Mouse (Mus musculus) liver, embryonic 11.5 days (tissue): ENCODE results near the gene Tmem164. TPM values are rescaled to one million over a fixed set of nuclear protein-coding genes. Genes with fewer than 3 reads are reported as not detected.
"Not testable (repeated sequence)": the region's sequence is repeated elsewhere in the genome, so short reads cannot be mapped to it uniquely, and the experiment has no call there.

ENCODE experiments used
- ATAC-seq: fragments of 200-750 bp; cut with Nextera tagmentation; replicated peaks from 2 replicates; pipeline ENCODE4 v1.8.0; 2017; ENCODE audit warnings: moderate number of reproducible peaks, mild to moderate bottlenecking, moderate TSS enrichment, moderate library complexity; ENCODE audit not compliant: low FRiP score
- DNase-seq: peaks from one replicate; pipeline ENCODE4 v3.0.0-alpha.2; 2017; ENCODE audit warnings: low spot score
- H3K27ac ChIP-seq: fragments of 300-500 bp; sonication (generic); 2 replicates; pipeline ENCODE4 v1.5.1; 2014; ENCODE audit warnings: mild to moderate bottlenecking, low read depth, low read length, control low read depth
- H3K27me3 ChIP-seq: fragments of 300-500 bp; sonication (generic); replicated peaks from 2 replicates; pipeline ENCODE4 v1.6.1; 2014; ENCODE audit warnings: low read length, mixed read lengths; ENCODE audit not compliant: control insufficient read depth, insufficient read depth
- H3K36me3 ChIP-seq: fragments of 300-500 bp; sonication (generic); 2 replicates; pipeline ENCODE4 v1.6.1; 2014; ENCODE audit warnings: mild to moderate bottlenecking, low read length, moderate library complexity, mixed read lengths; ENCODE audit not compliant: control insufficient read depth, insufficient read depth
- H3K4me1 ChIP-seq: fragments of 300-500 bp; sonication (generic); replicated peaks from 2 replicates; pipeline ENCODE4 v1.6.1; 2014; ENCODE audit warnings: low read length, mixed read lengths; ENCODE audit not compliant: control insufficient read depth, insufficient read depth
- H3K4me2 ChIP-seq: fragments of 300-500 bp; sonication (generic); 2 replicates; pipeline ENCODE4 v1.6.1; 2014; ENCODE audit warnings: mild to moderate bottlenecking, control low read depth, moderate library complexity
- H3K4me3 ChIP-seq: fragments of 300-500 bp; sonication (generic); 2 replicates; pipeline ENCODE4 v1.5.1; 2014; ENCODE audit warnings: low read depth, low read length, control low read depth
- H3K9ac ChIP-seq: fragments of 300-500 bp; sonication (generic); 2 replicates; pipeline ENCODE4 v1.6.1; 2014; ENCODE audit warnings: low read depth, low read length, control low read depth
- H3K9me3 ChIP-seq: fragments of 300-500 bp; sonication (generic); 2 replicates; pipeline ENCODE4 v1.6.1; 2016; ENCODE audit warnings: low read length, inconsistent platforms, mixed read lengths; ENCODE audit not compliant: control insufficient read depth
- WGBS: fragments of 180-500 bp; shearing (Covaris S2); extraction: QIAGEN DNeasy Blood & Tissue Kit; methylation state at CpG from one replicate; pipeline ENCODE4 v1.1.7; 2014; 5-methylcytosine and 5-hydroxymethylcytosine counted together
- polyA plus RNA-seq: library from polyadenylated mRNA; unstranded; fragments of >200 nt; fragmentation: Nextera tagmentation; extraction: Ambion mirVana; gene quantifications from 2 replicates; pipeline ENCODE4 v1.2.1, GENCODE M21; 2014

The Tmem164 gene
- polyA plus RNA-seq: 43.8 and 46.3 TPM in 2 replicates

DNA sequence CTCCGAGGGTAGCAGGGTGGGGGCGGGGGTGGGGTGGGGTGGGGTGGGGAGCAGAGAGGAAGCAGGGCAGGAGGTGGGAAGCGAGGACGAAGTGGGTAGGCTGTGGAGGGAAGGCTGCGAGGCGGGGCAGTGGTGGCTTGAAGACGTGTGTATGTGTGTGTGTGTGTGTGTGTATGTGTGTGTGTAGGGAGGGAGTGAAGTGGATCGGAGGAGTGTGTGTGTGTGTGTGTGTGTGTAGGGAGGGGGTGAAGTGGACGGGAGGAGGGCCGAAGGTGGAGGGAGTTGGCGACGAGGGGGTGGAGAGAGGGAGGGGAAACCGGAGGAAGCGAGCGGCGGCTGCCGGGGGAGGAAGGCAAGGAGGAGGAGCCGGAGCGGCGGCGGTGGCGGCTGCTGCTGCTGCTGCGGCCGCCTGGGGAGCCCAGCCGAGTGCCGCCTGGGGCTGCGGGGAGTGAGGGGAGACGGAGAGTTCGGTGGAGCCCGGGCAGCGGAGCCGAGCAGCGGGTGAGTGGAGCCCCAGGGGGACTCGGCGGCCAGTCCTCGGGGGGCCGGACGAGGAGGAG lies at the start of gene Tmem164:
Tmem164 (plus strand) TSS at position 351 of the 560 bp plus-strand sequence.
- H3K36me3 ChIP-seq: no peaks in the 10 kb centered on the region
- H3K4me3 ChIP-seq: peak within 1 kb of the TSS; percentile 69
- peaks cover 20% of the 10 kb centered on the region for H3K4me1 ChIP-seq
- H3K9ac ChIP-seq: peak within 1 kb of the TSS; percentile 75
- ATAC-seq (peak; percentile 76), DNase-seq (peak; percentile 81)
- peak within 1 kb of the TSS; percentile 91 for H3K27ac ChIP-seq
- 5% methylated on average over 20 of the region's 38 CpGs for WGBS
- no peaks in the 10 kb centered on the region for H3K9me3 ChIP-seq
- H3K27me3 ChIP-seq: peaks cover 4% of the 10 kb centered on the region
- H3K4me2 ChIP-seq: peak within 1 kb of the TSS; percentile 90

DNA sequence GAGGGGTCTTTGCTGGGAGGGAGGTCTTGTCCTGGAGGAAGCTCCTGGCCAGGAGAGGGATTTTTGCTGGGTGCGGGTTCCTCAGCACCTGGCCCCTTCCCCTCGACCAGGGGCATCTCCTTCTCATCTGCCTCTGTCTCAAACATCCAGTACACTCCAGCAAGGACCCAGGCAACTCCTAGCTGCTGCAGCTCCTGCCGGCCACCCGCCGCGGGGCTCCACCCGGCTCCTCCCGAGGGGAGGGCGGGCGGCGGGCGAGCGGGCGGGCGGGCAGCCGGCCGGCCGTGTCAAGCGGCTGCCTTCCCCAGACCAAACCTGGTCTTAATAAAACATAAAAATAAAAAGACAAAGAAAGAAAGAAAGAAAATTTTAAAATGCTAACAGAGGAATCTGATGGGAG lies 48.2 kb upstream of the Tmem164 start:
- H3K36me3 ChIP-seq, H3K4me3 ChIP-seq, DNase-seq, H3K27ac ChIP-seq, H3K9me3 ChIP-seq, H3K4me1 ChIP-seq, H3K27me3 ChIP-seq, ATAC-seq, H3K4me2 ChIP-seq, H3K9ac ChIP-seq: not testable (repeated sequence)
- WGBS: 45% methylated on average over 19 of the region's 19 CpGs

DNA sequence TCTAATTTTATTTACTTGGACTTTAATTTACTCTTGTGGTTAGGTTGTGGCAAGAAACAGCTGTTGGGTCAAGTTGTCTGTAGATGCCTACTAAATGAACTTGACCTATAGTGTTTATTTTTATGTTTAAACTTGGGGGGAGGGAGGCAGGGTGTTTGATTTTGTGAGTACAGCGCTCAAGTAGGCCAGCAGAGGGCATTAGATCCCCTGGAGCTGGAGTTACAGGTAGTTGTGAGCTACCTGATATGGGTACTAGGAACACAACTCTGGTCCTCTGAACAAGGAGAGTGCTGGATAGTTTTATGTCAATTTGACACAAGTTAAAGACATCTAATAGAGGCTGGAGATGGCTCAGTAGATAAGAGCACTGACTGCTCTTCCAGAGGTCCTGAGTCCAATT lies 34.0 kb upstream of the Tmem164 start:
- H3K4me3 ChIP-seq: no peak overlapping the region
- H3K4me2 ChIP-seq: no peak overlapping the region
- H3K9ac ChIP-seq: no peak overlapping the region
- H3K27me3 ChIP-seq: no peaks in the 10 kb centered on the region; the same call in 1 of the 2 replicates
- H3K9me3 ChIP-seq: no peaks in the 10 kb centered on the region
- no peaks in the 10 kb centered on the region for H3K36me3 ChIP-seq
- no peak for DNase-seq
- 57% methylated on average over 1 of the region's 1 CpGs for whole genome bisulfite sequencing
- no peak overlapping the region for H3K27ac ChIP-seq
- H3K4me1 ChIP-seq: no peaks in the 10 kb centered on the region
- no peak for ATAC-seq

DNA sequence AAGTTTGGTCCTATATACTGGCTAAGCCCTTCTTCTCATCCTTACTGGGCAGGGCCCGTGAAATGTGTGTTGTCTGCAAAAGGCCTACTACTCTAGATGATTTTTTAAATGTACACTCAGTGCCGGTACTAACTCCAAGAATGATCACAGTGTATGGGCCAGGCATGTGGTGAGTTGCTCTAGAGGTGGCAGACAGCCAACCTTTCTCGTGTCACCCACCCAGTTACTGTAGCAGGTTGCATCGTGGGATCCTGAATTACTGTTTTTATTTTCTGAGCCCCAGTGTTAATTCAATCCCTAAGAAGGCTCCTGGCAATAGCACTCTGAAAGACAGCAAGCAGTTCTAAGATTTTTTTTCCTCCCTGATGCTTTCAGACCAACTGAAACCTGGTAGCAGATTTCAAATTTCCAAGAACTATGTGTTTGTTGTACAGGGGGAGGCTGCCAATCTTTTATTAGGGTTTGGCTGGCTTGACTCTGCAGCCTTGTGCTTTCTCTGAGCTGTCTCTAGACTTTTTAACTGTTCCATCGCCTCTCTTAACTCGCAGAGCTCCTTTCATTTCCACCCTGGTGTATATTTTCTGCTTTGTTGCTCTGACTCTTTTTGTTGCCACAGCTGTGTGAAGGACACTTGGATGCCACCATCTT lies 31.0 kb upstream of the Tmem164 start:
- H3K9ac ChIP-seq: no peak overlapping the region
- no peak for ATAC-seq
- H3K36me3 ChIP-seq: no peaks in the 10 kb centered on the region
- H3K9me3 ChIP-seq: no peaks in the 10 kb centered on the region
- no peak for DNase-seq
- no peak overlapping the region for H3K27ac ChIP-seq
- WGBS: 72% methylated on average over 6 of the region's 6 CpGs
- no peaks in the 10 kb centered on the region; the same call in 1 of the 2 replicates for H3K27me3 ChIP-seq
- no peaks in the 10 kb centered on the region for H3K4me1 ChIP-seq
- H3K4me3 ChIP-seq: no peak overlapping the region
- no peak overlapping the region for H3K4me2 ChIP-seq

DNA sequence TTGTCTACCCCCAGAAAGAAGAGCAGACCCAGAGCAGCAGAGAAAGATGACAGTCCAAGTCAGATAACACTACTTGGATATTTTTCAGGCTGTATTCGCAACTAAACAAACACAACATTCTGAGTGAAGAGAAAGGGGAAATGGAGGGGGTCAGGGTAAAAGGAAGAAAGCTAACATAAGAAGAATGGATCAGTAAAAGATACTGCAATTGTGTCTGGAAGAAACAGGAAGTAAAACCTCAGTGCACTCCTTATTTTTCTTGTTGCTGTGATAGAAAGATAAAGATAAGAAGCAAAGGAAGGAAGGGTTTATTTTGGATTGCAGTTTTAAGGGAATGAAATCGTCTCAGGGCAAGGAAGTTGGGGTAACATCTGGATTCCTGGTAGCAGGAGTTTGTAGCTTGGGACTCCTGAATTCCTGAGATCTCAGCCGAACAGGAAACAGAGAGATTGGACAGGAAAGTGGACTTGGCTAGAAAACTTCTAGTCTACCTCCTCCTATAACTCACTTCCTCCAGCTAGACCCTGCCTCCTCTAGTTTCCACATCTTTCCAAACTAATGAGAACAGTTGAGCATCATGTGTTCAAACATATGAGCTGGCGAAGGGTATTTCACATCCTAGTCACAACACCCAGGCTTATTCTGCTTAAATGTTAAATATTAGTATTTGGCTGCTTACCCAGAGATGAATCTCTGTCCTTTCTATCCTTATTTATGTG lies 16.3 kb upstream of the Tmem164 start:
- no peaks in the 10 kb centered on the region for H3K9me3 ChIP-seq
- 52% methylated on average over 4 of the region's 4 CpGs for WGBS

DNA sequence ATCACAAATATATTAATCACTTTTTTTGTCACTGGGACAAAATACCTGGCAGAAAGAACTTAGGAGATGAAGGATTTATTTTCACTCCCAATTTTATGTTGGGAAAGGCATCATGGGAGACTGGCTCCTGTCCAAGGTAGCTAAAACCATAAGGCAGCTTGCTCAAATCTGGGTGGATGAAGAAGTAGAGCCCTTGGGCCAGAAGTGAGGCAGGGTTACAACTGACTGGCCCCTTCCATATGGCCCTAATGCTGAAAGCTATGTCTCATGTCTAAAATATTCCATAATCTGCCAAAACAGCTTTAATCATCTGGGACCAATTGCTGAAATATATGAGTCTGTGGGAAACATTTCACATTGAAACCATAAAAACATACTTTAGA lies 15.8 kb upstream of the Tmem164 start:
- ATAC-seq: no peak
- no peak overlapping the region for H3K4me3 ChIP-seq
- no peaks in the 10 kb centered on the region for H3K9me3 ChIP-seq
- no peak overlapping the region for H3K27ac ChIP-seq
- H3K4me1 ChIP-seq: no peaks in the 10 kb centered on the region
- no peak overlapping the region for H3K9ac ChIP-seq
- no peaks in the 10 kb centered on the region for H3K36me3 ChIP-seq
- no peak overlapping the region for H3K4me2 ChIP-seq
- DNase-seq: no peak
- peaks cover 4% of the 10 kb centered on the region; the same call in 1 of the 2 replicates for H3K27me3 ChIP-seq

More for the DNA sequence above, 16.3 kb upstream of the Tmem164 start:
- H3K9ac ChIP-seq: no peak overlapping the region
- no peak overlapping the region for H3K4me2 ChIP-seq
- H3K27me3 ChIP-seq: peaks cover 4% of the 10 kb centered on the region; the same call in 1 of the 2 replicates
- DNase-seq (no peak), ATAC-seq (no peak)
- no peaks in the 10 kb centered on the region for H3K36me3 ChIP-seq
- no peaks in the 10 kb centered on the region for H3K4me1 ChIP-seq
- no peak overlapping the region for H3K27ac ChIP-seq
- no peak overlapping the region for H3K4me3 ChIP-seq

DNA sequence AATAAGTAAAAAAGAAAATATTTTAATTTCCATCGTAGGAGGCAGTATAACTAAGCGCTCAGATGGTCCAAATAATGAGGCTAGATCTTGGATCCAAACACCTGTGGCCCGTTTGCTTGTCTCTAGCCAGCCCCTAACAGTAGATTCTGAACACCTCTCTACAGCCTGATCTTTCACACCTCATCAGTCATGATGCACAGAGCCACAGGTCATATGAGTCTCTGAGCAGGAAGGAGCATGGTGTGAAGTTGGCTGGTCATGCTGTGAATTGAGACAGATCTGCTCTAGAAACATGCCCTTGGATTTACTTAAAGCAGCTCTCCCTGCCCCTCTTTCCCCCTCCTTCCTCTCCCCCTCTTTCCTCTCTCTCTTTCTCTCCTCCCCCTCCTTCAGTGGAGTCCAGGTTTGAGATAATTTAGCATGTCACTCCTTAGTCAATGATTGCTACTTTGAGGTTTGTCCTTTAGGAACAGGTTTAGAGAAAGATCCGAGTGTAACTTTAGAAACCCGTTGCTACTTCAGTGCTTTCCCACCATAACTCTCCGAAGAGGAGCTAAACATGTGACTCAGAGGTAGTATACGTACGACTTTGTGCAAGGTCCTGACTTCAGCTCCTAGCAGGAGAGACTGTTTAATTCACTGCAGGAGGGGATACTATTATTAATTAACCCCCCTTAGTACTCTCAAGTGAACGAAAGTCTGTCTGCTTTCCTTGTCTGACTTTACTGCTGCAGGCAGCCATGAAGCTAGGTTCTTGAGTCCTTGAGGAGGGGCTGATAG lies 11.7 kb upstream of the Tmem164 start:
- DNase-seq (no peak), ATAC-seq (no peak)
- H3K4me3 ChIP-seq: no peak overlapping the region
- H3K4me1 ChIP-seq: no peaks in the 10 kb centered on the region
- H3K27me3 ChIP-seq: peaks cover 4% of the 10 kb centered on the region; the same call in 1 of the 2 replicates
- no peak overlapping the region for H3K9ac ChIP-seq
- no peaks in the 10 kb centered on the region for H3K36me3 ChIP-seq
- no peak overlapping the region for H3K4me2 ChIP-seq
- no peaks in the 10 kb centered on the region for H3K9me3 ChIP-seq
- 66% methylated on average over 9 of the region's 9 CpGs for WGBS
- H3K27ac ChIP-seq: no peak overlapping the region

DNA sequence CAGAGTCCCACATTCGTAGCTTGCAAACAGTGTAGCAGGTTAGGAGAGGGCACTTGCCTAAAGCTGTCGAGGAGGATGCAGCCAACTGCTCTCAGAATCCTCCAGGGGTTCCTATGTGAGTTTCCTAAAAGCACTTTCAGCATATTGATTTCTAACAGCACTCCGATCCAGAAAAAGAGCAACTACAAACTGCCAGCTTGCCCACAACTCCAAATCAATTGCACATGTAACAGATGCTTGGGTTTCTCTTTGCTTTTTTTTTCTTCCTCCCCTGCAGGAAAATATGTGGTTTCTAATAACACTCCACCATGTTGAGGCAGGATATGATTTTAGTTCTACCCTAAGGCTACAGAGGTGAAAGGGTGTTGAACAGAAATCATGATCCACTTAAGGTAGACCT lies 11.1 kb upstream of the Tmem164 start:
- 65% methylated on average over 3 of the region's 3 CpGs for WGBS

More for the DNA sequence above, 11.1 kb upstream of the Tmem164 start:
- H3K27me3 ChIP-seq: peaks cover 4% of the 10 kb centered on the region; the same call in 1 of the 2 replicates
- no peaks in the 10 kb centered on the region for H3K36me3 ChIP-seq
- ATAC-seq: no peak
- no peak overlapping the region for H3K4me3 ChIP-seq
- H3K9ac ChIP-seq: no peak overlapping the region
- no peak overlapping the region for H3K27ac ChIP-seq
- no peaks in the 10 kb centered on the region for H3K4me1 ChIP-seq
- DNase-seq: no peak
- H3K9me3 ChIP-seq: no peaks in the 10 kb centered on the region
- H3K4me2 ChIP-seq: no peak overlapping the region
